Mouse (Mus musculus) layer of hippocampus, adult 9-11 months (tissue): ENCODE results near the gene Rps15.
A peak's percentile ranks its signal among the peaks of the same experiment; 100 is the strongest.

Experiments used
- DNase-seq: peaks from one replicate; pipeline ENCODE4 v3.0.0; 2022

The Rps15 gene

DNA sequence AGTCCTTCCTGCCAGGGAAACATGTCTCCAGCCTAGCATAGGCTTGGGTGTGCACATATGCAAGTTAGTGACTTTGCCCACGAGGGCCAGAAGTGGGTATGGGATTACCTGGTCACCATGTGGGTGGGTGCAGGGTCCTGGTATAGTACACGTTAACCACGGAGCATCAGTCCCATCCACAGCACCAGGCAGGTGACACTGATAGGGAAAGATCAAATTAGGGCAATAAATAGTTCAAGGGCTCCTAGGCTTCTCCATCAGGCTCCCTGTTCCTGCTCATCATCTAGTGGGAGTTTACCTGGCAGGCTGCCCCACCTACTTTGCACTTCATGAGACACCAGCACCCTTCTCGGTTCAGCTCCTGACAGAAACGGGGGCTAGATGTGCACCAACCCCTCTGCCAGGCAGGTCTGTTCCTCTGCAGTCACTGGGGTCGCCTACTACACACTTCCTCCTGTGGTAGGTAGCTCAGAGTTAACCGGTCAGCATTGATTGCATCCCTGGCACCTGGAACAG lies 2.6 kb downstream of the Rps15 start:
- no peak for DNase-seq

DNA sequence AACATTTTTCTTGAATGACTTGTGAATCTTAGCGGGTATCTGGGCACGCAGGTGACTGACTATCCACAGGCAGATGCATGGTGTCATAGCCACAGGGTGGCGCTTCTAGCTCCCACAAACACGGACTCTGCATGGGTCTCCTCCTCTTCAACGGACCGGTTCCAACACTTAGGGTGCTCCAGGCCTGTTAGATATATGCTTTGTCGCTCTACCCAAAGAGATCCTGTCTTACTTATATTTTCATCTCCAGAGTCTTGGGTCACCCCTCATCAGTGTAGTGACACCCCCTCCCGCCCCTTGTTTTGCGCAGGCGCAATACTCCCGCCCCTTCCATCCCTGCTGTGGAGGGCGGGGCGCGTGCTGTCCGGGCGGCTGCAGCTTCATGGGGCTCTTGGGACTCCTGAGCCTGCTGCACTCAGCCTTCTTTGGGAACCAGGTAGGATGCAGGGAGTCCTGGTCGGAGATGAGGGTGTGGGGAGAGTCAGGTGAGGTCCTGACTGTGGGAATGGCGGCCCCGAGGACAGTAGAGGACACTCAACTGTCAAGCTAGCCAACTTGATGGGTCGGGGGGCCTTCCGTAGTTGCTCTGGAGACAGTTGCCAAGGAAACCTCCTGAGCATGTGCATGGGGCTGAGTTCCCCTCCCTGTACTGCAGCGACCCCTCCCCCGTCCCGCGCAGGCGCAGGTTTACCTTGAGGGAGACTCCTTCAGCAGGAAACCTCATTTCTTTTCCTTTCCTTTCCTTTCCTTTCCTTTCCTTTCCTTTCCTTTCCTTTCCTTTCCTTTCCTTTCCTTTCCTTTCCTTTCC lies 3.6 kb downstream of the Rps15 start, which contains the start of gene Apc2:
TSS of gene Apc2 (plus strand) at position 360 of the 808 bp plus-strand sequence.
- DNase-seq, result peak; percentile 73

DNA sequence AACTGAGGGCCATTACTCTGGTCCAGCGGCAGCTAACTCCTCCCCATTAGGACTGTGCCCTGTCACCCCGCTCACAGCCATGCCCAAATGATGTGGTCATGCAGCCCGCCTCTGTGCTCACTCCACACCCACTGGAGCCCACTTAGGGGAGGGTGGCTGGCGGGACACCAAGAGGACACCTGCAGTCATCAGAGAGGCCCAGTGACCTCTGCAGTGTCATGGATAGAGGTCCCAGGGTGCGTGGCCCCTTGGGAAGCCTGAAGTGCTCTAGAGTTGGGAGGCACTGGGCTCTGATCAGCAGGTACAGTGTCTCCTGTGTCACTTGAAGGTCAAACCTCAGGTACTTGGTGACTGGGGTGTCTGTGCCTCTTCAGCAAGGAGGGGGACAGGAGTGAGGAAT lies 4.6 kb downstream of the Rps15 start:
- DNase-seq, result no peak

DNA sequence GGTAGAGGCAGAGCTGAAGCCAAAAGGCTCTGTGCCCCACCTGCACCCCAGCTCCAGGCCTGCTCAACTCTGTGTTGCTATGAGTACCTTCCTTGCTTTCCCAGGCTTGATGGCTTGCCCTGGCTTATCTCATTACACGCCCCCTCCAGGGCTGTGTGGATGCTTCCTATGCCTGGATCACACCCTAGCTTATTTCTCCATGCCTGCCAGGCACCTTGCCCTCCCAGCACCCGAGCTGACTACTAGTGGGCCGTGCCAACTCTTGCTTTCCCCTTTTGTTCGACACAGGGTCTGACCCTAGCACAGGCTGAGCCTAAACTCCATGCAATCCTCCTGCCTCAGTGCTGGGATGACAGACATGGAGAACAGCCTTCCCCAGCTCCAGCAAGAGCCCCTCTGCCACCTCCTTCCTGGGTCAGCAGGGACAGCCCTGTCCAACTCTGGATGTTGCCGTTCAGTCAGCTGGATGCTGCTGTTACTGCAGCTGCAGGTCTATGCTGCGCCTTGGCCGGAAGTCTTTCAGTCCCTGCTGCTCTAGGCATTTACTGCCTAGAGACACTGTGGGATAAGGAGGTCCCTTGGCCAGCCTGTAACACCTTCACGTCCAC lies 5.4 kb downstream of the Rps15 start:
- no peak for DNase-seq

DNA sequence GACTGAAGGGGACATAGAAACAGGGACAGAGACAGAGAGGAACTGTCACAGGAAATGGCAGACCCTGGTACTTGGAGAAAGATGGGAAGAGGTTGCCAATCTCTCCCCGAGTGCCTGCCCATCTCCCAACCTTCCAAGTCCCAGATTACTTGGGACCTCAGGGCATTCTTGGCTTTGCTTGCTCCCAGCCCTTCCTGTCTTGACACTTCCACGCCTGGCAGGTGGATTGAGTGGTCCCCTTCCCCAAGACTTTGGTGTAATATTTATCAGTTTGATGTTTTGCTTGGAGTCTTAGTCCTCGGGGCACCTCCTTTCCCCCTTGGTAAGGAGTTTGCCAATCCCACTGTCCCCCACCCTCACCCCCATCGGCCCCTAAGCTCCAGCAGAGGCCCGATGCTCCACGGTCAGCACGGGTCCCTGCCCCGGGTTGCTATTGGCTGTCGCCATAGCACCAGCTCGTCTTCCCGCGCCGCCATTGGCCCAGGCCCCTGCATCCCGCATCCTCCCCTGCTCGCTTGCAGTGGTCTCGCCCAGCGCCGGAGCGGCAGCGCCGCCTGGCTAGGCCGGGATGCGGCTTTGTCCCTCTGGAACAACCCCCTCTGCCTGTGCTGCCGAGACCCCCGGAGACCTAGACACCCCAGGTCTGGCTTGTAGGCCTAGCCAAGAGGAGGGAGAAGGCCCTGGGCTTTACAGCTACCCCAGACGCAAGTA lies 6.5 kb downstream of the Rps15 start:
- DNase-seq, result peak; percentile 92

DNA sequence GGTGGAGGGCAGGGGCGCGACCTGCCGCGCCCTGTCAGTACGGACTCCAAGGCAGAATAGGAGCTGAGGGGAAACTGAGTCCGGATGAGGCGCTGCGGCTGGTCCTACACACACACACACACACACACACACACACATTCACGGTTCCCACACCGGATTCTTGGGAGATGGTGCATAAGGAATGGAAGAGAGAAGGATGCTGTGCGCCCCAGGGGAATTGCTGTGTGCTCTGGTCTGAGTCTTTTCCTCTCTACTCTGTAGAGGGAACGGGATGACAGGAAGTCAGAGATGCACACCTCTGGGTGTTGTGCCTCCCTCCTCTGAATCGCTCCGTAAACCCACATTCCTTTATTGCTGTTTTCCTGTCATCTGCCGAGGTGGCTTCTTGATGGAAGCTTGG lies 7.0 kb downstream of the Rps15 start:
- DNase-seq, result no peak

DNA sequence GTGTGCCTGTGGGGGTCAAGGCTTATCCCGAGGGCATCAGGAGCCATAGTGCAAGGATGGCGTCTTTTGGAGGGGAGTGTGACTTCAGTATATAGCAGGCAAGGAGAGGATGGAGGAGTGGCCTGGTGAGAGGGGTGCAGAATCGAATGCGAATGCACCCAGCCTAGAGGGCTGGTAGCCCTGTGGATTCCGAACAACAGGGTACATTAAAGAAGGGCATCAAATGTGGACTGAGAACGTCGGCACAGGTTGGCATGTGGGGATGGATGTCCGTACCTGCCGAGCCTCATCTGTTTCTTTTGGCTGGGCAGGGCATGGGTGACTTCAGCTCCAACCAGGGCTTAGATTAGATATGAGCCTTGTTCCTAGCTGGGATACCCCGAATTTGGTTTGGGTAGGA lies 7.6 kb downstream of the Rps15 start:
- no peak for DNase-seq

DNA sequence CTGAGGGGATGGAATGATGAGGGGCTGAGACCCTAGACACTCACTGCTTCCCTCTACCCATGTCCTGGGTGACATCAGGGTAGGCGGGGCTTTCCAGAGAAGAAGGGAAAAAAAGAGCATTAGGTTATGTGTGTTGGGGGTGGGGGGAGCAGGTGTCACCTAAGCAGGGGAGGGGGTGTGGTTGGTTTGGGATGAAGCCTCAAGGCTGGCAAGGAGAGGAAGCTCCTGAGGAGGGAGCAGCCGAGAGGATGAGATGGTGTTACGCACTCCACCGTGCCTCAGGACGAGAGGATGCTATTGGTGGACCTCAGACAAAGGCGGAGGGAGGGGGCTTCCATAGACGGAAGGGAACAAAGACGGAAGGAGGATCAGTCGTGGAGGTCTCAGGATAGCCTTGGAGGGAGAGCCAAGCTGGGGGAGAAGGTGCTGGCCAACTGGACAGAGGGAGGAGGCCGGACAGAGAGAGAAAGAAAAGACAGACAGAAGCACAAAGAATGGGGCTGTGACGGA lies 8.5 kb downstream of the Rps15 start:
- no peak for DNase-seq

DNA sequence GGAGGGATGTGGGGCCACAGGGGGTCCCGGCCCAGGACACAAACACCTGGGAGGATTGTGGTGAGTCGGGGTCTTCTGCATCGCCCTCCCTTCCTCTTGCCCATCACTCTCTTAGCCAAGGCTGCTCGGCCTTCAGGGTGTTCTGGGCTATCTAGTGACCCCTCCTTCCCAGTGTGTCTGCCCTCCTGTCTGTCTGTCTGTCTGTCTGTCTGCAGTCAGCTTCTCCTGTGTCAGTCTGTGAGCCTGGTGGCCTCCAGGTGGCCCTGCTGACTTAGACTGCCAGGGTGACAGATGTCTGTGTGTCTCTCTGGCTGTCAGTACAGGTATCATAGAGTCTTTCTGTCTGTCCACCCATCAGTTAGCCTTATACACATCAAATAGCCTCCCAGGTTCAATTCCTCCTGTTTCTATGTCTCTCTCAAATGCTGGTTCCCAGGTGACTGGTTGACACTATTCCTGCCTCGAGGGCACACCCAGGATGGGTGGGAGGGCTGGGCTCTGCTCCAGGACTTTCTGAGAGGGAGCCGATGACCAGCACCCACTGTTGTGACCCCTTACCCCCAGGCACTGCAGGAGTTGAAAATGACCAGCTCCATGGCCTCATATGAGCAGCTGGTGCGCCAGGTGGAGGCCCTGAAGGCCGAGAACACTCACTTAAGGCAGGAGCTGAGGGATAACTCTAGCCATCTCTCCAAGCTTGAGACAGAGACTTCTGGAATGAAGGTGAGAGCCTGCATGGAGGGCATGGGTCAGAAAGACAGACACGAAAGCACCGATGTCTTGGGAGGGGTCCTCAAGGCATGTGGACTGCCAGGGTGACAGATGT lies 9.2 kb downstream of the Rps15 start:
- no peak for DNase-seq

DNA sequence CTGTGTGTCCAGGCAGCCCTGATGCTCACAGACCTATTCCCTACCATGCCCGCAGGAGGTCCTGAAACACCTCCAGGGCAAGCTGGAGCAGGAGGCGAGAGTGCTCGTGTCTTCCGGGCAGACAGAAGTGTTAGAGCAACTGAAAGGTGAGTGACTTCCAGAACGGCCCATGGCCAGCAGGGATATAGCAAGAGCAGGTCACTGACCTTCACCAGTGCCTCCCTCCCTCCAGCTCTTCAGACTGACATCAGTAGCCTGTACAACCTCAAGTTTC lies 9.8 kb downstream of the Rps15 start:
- DNase-seq, result no peak

DNA sequence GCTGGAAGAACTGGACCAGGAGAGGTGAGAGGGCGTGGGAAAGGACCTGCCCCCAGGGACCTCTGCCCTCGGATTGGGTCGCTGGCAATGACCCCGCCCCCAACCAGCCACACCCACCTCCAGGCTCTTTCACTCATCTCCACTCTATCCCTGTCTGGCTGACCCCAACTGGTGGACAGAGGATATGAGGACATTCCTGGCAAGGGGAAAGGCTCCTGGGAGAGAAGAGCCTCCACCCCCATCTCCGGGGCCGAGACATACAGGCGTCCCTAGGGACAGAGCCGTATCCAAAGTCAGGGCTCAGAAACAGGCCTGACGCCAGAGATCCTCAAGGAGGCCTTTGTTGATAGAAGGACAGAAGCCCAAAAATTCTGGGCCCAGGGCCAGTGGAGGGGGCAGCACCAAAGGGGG lies 10.2 kb downstream of the Rps15 start:
- peak; percentile 81 for DNase-seq

DNA sequence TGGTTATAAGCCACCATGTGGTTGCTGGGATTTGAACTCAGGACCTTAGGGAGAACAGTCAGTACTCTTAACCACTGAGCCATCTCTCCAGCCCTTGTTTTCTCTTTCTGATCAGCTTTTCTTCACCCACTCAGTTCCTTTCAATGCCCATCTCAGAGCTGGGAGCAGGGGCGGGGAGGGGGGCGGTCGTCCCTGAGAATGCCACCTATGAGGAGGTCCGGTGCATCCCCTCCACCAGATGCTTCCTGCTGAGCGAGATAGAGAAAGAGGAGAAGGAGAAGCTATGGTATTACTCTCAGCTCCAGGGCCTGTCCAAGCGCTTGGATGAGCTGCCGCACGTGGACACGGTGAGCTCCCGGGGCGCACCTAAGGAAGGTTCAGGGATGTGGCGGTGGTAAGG lies 12.2 kb downstream of the Rps15 start:
- DNase-seq, result no peak

DNA sequence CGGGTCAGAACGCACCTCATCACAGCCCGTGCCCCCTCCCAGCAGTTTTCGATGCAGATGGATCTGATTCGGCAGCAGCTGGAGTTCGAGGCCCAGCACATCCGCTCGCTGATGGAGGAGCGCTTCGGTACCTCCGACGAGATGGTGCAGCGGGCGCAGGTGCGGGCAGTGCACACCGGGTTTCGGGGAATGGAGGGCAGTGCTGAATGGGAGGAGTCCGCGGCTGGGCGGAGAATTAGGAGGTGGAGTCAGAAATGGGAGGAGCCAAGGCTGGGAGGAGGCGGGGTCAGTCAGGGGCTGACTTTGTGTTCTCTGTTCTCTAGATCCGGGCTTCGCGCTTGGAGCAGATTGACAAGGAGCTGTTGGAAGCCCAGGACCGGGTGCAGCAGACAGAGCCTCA lies 12.6 kb downstream of the Rps15 start:
- no peak for DNase-seq

DNA sequence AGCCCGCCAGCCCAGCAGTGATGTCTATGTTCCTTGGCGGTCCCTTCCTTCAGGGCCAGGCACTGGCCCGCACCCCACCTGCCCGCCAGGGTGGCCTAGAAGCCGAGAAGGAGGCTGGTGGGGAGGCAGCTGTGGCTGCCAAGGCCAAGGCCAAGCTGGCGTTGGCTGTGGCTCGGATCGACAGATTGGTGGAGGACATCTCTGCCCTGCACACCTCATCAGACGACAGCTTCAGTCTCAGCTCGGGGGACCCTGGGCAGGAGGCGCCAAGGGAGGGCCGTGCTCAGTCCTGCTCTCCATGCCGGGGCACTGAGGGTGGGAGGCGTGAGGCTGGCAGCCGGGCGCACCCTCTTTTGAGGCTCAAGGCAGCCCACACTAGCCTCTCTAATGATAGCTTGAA lies 19.3 kb downstream of the Rps15 start:
- DNase-seq, result no peak

DNA sequence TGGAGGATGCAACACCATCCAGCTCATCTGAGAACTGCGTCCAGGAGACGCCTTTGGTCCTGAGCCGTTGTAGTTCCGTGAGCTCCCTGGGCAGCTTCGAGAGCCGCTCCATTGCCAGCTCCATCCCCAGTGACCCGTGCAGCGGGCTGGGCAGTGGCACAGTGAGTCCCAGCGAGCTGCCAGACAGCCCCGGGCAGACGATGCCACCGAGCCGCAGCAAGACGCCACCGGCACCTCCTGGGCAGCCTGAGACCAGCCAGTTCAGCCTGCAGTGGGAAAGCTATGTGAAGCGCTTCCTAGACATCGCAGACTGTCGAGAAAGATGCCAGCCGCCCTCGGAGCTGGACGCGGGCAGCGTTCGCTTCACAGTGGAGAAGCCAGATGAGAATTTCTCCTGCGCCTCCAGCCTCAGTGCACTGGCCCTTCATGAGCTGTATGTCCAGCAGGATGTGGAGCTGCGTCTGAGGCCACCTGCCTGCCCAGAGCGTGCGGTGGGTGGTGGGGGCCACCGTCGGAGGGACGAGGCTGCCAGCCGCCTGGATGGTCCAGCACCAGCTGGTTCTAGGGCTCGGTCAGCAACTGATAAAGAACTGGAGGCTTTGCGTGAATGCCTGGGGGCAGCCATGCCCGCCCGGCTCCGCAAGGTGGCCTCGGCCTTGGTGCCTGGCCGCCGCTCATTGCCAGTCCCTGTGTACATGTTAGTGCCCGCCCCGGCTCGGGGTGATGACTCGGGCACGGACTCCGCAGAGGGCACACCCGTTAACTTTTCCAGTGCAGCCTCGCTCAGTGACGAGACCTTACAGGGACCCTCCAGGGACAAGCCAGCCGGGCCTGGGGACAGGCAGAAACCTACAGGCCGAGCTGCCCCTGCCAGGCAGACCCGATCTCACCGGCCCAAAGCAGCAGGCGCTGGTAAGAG lies 20.6 kb downstream of the Rps15 start:
- DNase-seq, result no peak

DNA sequence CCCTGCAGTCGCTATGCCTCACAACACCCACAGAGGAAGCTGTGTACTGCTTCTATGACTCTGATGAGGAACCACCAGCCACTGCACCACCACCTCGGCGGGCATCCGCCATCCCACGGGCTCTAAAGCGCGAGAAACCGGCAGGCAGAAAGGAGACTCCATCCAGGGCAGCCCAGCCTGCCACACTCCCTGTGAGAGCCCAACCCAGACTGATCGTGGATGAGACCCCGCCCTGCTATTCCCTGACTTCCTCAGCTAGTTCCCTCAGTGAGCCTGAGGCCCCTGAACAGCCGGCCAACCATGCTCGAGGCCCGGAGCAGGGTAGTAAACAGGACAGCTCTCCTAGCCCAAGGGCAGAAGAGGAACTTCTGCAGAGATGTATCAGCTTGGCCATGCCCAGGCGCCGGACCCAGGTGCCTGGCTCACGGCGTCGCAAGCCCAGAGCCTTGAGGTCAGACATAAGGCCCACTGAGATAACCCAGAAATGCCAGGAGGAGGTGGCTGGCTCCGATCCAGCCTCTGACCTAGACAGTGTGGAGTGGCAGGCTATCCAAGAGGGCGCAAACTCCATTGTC lies 21.5 kb downstream of the Rps15 start:
- DNase-seq, result no peak

DNA sequence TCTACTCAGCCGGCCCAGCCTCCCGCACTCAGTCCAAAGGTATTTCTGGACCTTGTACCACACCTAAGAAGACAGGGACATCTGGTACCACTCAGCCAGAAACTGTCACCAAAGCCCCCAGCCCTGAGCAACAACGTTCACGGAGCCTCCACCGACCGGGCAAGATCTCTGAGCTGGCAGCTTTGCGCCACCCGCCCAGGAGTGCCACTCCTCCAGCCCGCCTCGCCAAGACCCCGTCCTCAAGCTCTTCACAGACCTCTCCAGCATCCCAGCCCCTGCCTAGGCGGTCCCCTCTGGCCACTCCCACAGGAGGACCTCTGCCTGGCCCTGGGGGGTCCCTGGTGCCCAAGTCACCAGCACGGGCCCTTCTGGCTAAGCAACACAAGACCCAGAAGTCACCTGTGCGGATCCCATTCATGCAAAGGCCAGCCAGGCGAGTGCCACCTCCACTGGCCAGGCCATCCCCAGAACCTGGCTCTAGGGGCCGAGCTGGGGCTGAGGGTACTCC lies 22.3 kb downstream of the Rps15 start:
- DNase-seq, result no peak

DNA sequence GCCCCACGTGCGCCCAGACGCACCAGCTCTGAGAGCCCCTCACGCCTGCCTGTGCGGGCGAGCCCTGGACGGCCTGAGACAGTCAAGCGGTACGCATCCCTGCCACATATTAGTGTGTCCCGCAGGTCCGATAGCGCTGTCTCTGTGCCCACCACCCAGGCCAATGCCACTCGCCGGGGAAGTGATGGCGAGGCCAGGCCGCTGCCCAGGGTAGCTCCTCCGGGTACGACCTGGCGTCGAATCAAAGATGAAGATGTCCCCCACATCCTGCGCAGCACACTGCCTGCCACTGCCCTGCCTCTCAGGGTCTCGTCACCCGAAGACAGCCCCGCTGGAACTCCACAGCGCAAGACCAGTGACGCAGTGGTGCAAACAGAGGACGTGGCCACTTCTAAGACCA lies 23.1 kb downstream of the Rps15 start:
- DNase-seq, result no peak

DNA sequence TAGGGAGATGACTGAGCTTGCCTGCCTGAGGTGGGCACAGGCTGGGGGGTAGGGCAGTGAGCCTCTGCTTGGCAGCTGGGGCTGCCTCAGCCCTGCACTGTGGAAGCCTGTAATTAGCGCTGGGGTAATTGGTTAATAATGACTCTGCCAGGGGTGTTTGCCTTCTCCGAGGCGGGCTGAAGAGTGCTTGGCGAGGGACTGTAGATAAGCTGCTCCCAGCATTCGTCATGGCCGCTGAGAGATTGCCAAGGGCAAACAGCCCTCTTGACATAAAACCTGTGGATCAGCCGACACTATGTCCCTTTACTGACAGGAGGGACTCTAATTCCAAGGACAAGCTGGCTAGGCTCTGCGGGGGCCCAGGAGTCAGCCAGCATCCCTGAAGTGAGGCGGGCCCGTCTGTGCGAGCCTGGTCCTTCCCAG lies 24.1 kb downstream of the Rps15 start:
- DNase-seq, result no peak

DNA sequence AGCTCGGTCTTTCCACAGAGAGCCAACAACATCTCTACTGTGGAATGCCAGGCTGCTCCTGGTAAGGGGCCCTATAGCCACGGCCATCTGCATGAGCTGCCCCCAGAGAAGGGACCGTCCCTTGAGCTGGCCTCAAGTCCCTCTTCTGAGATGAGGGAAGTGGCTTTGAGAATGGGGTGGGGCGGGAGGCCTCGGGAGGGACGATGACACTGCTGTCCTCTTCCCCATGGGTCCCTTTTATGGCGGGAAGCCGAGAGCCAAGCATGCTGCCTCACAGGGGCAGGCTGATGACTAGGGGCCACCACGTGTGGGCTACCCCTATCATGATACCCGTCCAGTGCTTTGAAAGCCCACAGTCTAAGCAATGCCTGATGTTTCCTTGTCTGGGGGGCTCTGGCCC lies 24.8 kb downstream of the Rps15 start:
- DNase-seq, result no peak

DNA sequence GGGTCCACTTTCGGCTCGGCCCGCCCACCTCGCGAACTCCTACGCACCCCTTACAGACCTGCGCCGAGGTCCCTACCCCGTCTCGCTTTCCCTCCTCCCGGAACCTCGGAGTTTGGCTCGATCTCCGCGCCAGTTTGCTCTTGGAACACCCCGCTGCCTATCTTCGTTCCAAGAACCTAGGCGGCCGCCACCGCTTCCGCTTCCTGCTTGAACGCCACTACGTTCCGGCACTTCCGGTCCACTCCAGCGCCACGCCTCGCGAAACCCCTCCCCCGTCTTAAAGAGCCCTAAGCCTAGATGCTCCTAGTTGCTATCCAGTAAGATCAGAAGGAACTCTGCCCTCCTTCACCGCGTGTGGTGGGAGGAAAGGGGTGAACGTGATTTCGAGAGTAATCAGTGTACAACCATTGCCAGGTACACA lies 28.1 kb downstream of the Rps15 start, which contains the start of gene 2310011J03Rik:
TSS of gene 2310011J03Rik (minus strand) at position 198 of the 421 bp plus-strand sequence.
- DNase-seq, result peak; percentile 93
